Mouse (Mus musculus) ES-Bruce4 (cell line): ENCODE data around the gene Rcc1. TPM values are rescaled to one million over a fixed set of nuclear protein-coding genes. Genes with fewer than 3 reads are reported as not detected.
A peak's percentile ranks its signal among the peaks of the same experiment; 100 is the strongest.

Source experiments
- H3K27ac ChIP-seq: 2 replicates; pipeline ENCODE4 v1.5.1; 2012; ENCODE audit warnings: low read length, inconsistent platforms; ENCODE audit not compliant: insufficient read depth
- H3K27me3 ChIP-seq: 2 replicates; pipeline ENCODE4 v1.6.1; 2012; ENCODE audit warnings: mild to moderate bottlenecking, low read length, inconsistent platforms; ENCODE audit not compliant: control insufficient read depth, poor library complexity, insufficient read depth, severe bottlenecking
- H3K36me3 ChIP-seq: 2 replicates; pipeline ENCODE4 v1.6.1; 2012; ENCODE audit warnings: inconsistent platforms, mild to moderate bottlenecking, low read length, moderate library complexity; ENCODE audit not compliant: control insufficient read depth, poor library complexity, insufficient read depth, severe bottlenecking
- H3K4me1 ChIP-seq: one replicate; pipeline ENCODE4 v1.8.1; 2011; ENCODE audit warnings: low read length; ENCODE audit not compliant: control insufficient read depth, insufficient read depth
- H3K4me3 ChIP-seq: 2 replicates; pipeline ENCODE4 v1.5.1; 2011; ENCODE audit warnings: low read depth, mild to moderate bottlenecking, low read length
- H3K9ac ChIP-seq: 2 replicates; pipeline ENCODE4 v1.6.1; 2012; ENCODE audit warnings: low read depth, mild to moderate bottlenecking, inconsistent platforms; ENCODE audit not compliant: poor library complexity, severe bottlenecking
- H3K9me3 ChIP-seq: replicated peaks from 2 replicates; pipeline ENCODE4 v1.6.1; 2012; ENCODE audit warnings: mild to moderate bottlenecking, low read length, inconsistent platforms; ENCODE audit not compliant: control insufficient read depth, poor library complexity, insufficient read depth, severe bottlenecking
- CTCF ChIP-seq: IDR thresholded peaks from one replicate; pipeline ENCODE4 v1.8.1; 2011; ENCODE audit warnings: low read depth, low read length
- EP300 ChIP-seq: IDR thresholded peaks from 2 replicates; pipeline ENCODE4 v1.6.1; 2011; ENCODE audit warnings: low read depth, low read length; ENCODE audit not compliant: insufficient read depth
- POLR2A ChIP-seq: IDR thresholded peaks from one replicate; pipeline ENCODE4 v1.8.1; 2011; ENCODE audit warnings: low read length; ENCODE audit not compliant: insufficient read depth
- polyA plus RNA-seq: library from polyadenylated mRNA; stranded (reverse); fragments of >200 nt; gene quantifications from 2 replicates; pipeline ENCODE4 v1.2.4, GENCODE M21; 2011; ENCODE audit warnings: low read depth; ENCODE audit not compliant: missing spikeins, insufficient read depth, insufficient read length

Rcc1 gene
- polyA plus RNA-seq, 1 experiment = 78.8 TPM

- H3K9me3 ChIP-seq = no peaks in the 10 kb centered on the region
- H3K4me3 ChIP-seq = no peak overlapping the region
- H3K4me1 ChIP-seq = peaks cover 2% of the 10 kb centered on the region
- H3K36me3 ChIP-seq = peaks cover 18% of the 10 kb centered on the region
- TF ChIP-seq CTCF (no peak), EP300 (no peak), POLR2A (no peak)
- H3K9ac ChIP-seq = no peak overlapping the region
- no peaks in the 10 kb centered on the region for H3K27me3 ChIP-seq
- no peak overlapping the region for H3K27ac ChIP-seq
Observed at GRCm38 (mm10) chr4:132365450-132366060, 12.2 kb upstream of the Rcc1 start.

DNA sequence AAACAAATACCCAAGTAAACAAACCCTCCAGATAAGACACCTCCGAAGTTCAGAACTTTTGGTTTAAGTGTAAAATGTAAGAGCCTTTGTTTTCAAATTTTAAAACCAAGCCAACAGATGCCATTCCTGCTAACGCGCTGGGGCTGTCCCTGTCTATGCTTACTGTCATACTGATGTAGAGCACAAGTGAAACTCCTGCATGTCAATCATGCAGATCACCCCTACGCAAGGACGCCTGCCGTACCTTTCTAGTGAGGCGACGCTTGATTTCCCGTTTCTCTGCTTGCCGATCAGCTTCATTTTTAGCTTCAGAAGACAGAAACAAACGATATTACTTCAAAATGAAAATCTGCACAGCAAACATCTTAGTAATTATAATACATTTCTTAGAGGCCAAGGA lies 10.1 kb upstream of the Rcc1 start:
- H3K27ac ChIP-seq = no peak overlapping the region
- H3K36me3 ChIP-seq = peaks cover 12% of the 10 kb centered on the region; the same call in 1 of the 2 replicates
- no peaks in the 10 kb centered on the region for H3K27me3 ChIP-seq
- H3K4me3 ChIP-seq = no peak overlapping the region
- peaks cover 2% of the 10 kb centered on the region for H3K4me1 ChIP-seq
- no peak overlapping the region for H3K9ac ChIP-seq
- TF ChIP-seq EP300 = no peak
- TF ChIP-seq POLR2A = no peak
- no peak for TF ChIP-seq CTCF
- no peaks in the 10 kb centered on the region for H3K9me3 ChIP-seq

- TF ChIP-seq CTCF (no peak), POLR2A (no peak), EP300 (no peak)
- Histone ChIP-seq H3K36me3 (0 out of 2 replicates have a peak, but pooled peaks cover 7% of the 10 kb centered on the region), H3K4me1 (peaks cover 3% of the 10 kb centered on the region), H3K9me3 (no peaks in the 10 kb centered on the region), H3K27ac (no peak overlapping the region), H3K9ac (no peak overlapping the region), H3K27me3 (no peaks in the 10 kb centered on the region), H3K4me3 (no peak overlapping the region)
Observed at GRCm38 (mm10) chr4:132359510-132359909, 6.1 kb upstream of the Rcc1 start.

- H3K9me3 ChIP-seq = no peaks in the 10 kb centered on the region
- H3K4me3 ChIP-seq = peak overlapping the region; percentile 58
- no peaks in the 10 kb centered on the region for H3K27me3 ChIP-seq
- peaks cover 3% of the 10 kb centered on the region for H3K4me1 ChIP-seq
- peak overlapping the region; percentile 28 for H3K9ac ChIP-seq
- TF ChIP-seq CTCF = no peak
- no peak for TF ChIP-seq EP300
- H3K36me3 ChIP-seq = peaks cover 26% of the 10 kb centered on the region
- peak overlapping the region; percentile 81 for H3K27ac ChIP-seq
Observed at GRCm38 (mm10) chr4:132356170-132356569, 2.8 kb upstream of the Rcc1 start.

GRCm38 (mm10) chr4:132355403-132355802 lies 2.0 kb upstream of the Rcc1 start:
- H3K9me3 ChIP-seq = no peaks in the 10 kb centered on the region
- H3K9ac ChIP-seq = no peak overlapping the region; the same call in 1 of the 2 replicates
- peaks cover 33% of the 10 kb centered on the region for H3K36me3 ChIP-seq
- H3K27ac ChIP-seq = no peak overlapping the region; the same call in 1 of the 2 replicates
- H3K4me3 ChIP-seq = no peak overlapping the region
- H3K4me1 ChIP-seq = peaks cover 3% of the 10 kb centered on the region
- no peaks in the 10 kb centered on the region for H3K27me3 ChIP-seq
- no peak for TF ChIP-seq CTCF
- TF ChIP-seq EP300 = no peak
- TF ChIP-seq POLR2A = no peak

DNA sequence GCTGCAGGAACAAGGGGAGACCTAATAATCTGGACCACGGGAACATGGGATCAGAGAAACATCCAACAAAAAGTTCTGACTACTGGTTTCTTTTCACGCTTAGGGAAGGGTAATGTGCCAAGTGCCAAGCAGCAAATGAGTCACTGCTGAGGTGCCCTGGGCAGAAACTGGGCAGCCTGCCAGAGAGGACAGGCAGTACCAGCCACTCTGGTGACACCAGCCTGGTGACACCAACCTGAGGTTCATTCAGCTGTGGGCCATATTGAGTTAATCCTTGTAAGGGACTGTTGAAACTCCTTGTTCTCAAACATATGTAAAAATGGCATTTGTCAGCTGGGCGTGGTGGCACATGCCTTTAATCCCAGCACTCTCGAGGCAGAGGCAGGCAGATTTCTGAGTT lies 1.2 kb upstream of the Rcc1 start:
- Histone ChIP-seq H3K36me3 (peaks cover 31% of the 10 kb centered on the region), H3K9ac (no peak overlapping the region), H3K27ac (peak overlapping the region; percentile 76), H3K9me3 (no peaks in the 10 kb centered on the region), H3K4me3 (no peak overlapping the region), H3K4me1 (peaks cover 3% of the 10 kb centered on the region), H3K27me3 (no peaks in the 10 kb centered on the region)
- TF ChIP-seq CTCF (no peak), POLR2A (no peak), EP300 (no peak)
